Mouse (Mus musculus): ENCODE data around the gene Rpl22. TPM values are rescaled to one million over a fixed set of nuclear protein-coding genes. Genes with fewer than 3 reads are reported as not detected.

Rpl22 gene
- polyA plus RNA-seq, 1 experiment, result 49.7 TPM

- Histone ChIP-seq H3K36me3 (ENCODE audit: control insufficient read depth, insufficient read depth, low read length) (no peaks in the 10 kb centered on the region), H3K27me3 (ENCODE audit: control insufficient read depth, insufficient read depth, low read length) (no peaks in the 10 kb centered on the region; the same call in 1 of the 2 replicates), H3K4me3 (ENCODE audit: control insufficient read depth, low read depth, low read length) (peak within 1 kb of the TSS; percentile 84), H3K27ac (ENCODE audit: control insufficient read depth, insufficient read depth, low read depth, low read length) (peak within 1 kb of the TSS; percentile 84), H3K4me1 (ENCODE audit: control insufficient read depth, insufficient read depth, low read length) (peaks cover 19% of the 10 kb centered on the region)
- peak; percentile 68; the same call in 1 of the 2 replicates for TF ChIP-seq POLR2A (IDR thresholded peaks at IDR 0.05; ENCODE audit: control insufficient read depth, low read depth, low read length)
- no peak for TF ChIP-seq CTCF (IDR thresholded peaks at IDR 0.05; ENCODE audit: control insufficient read depth, insufficient read depth, insufficient replicate concordance, low read depth, low read length)
These were observed 13.1 kb downstream of the Rpl22 start, which contains the start of gene Chd5 for GRCm38 (mm10) chr4:152338419-152339292. Gene Chd5 (plus strand): TSS chr4:152338651.

GRCm38 (mm10) chr4:152339293-152339790 lies 13.8 kb downstream of the Rpl22 start:
- Histone ChIP-seq H3K4me3 (ENCODE audit: control insufficient read depth, low read depth, low read length) (peak overlapping the region; percentile 73), H3K27ac (ENCODE audit: control insufficient read depth, insufficient read depth, low read depth, low read length) (peak overlapping the region; percentile 23; the same call in 1 of the 2 replicates), H3K27me3 (ENCODE audit: control insufficient read depth, insufficient read depth, low read length) (no peaks in the 10 kb centered on the region; the same call in 1 of the 2 replicates), H3K4me1 (ENCODE audit: control insufficient read depth, insufficient read depth, low read length) (peaks cover 19% of the 10 kb centered on the region), H3K36me3 (ENCODE audit: control insufficient read depth, insufficient read depth, low read length) (no peaks in the 10 kb centered on the region)
- TF ChIP-seq CTCF (IDR thresholded peaks at IDR 0.05; ENCODE audit: control insufficient read depth, insufficient read depth, insufficient replicate concordance, low read depth, low read length) (no peak), POLR2A (IDR thresholded peaks at IDR 0.05; ENCODE audit: control insufficient read depth, low read depth, low read length) (no peak; the same call in 1 of the 2 replicates)

GRCm38 (mm10) chr4:152340584-152341284 lies 15.2 kb downstream of the Rpl22 start:
- no peaks in the 10 kb centered on the region; the same call in 1 of the 2 replicates for H3K27me3 ChIP-seq (ENCODE audit: control insufficient read depth, insufficient read depth, low read length)
- no peaks in the 10 kb centered on the region for H3K36me3 ChIP-seq (ENCODE audit: control insufficient read depth, insufficient read depth, low read length)
- no peak for TF ChIP-seq CTCF (IDR thresholded peaks at IDR 0.05; ENCODE audit: control insufficient read depth, insufficient read depth, insufficient replicate concordance, low read depth, low read length)
- TF ChIP-seq POLR2A (IDR thresholded peaks at IDR 0.05; ENCODE audit: control insufficient read depth, low read depth, low read length), result no peak

GRCm38 (mm10) chr4:152343296-152343695 lies 17.8 kb downstream of the Rpl22 start:
- peaks cover 23% of the 10 kb centered on the region for H3K4me1 ChIP-seq (ENCODE audit: control insufficient read depth, insufficient read depth, low read length)
- H3K27ac ChIP-seq (ENCODE audit: control insufficient read depth, insufficient read depth, low read depth, low read length), result no peak overlapping the region
- no peaks in the 10 kb centered on the region; the same call in 1 of the 2 replicates for H3K27me3 ChIP-seq (ENCODE audit: control insufficient read depth, insufficient read depth, low read length)
- no peak for TF ChIP-seq POLR2A (IDR thresholded peaks at IDR 0.05; ENCODE audit: control insufficient read depth, low read depth, low read length)
- peak; percentile 64; the same call in 1 of the 2 replicates for TF ChIP-seq CTCF (IDR thresholded peaks at IDR 0.05; ENCODE audit: control insufficient read depth, insufficient read depth, insufficient replicate concordance, low read depth, low read length)
- peak overlapping the region; percentile 69 for H3K4me3 ChIP-seq (ENCODE audit: control insufficient read depth, low read depth, low read length)
- no peaks in the 10 kb centered on the region for H3K36me3 ChIP-seq (ENCODE audit: control insufficient read depth, insufficient read depth, low read length)

More at GRCm38 (mm10) chr4:152340584-152341284, 15.2 kb downstream of the Rpl22 start:
- Histone ChIP-seq H3K27ac (ENCODE audit: control insufficient read depth, insufficient read depth, low read depth, low read length) (peak overlapping the region; percentile 56), H3K4me3 (ENCODE audit: control insufficient read depth, low read depth, low read length) (peak overlapping the region; percentile 73), H3K4me1 (ENCODE audit: control insufficient read depth, insufficient read depth, low read length) (peaks cover 25% of the 10 kb centered on the region)

GRCm38 (mm10) chr4:152344651-152345050 lies 19.1 kb downstream of the Rpl22 start:
- Histone ChIP-seq H3K4me3 (ENCODE audit: control insufficient read depth, low read depth, low read length) (peak overlapping the region; percentile 48), H3K36me3 (ENCODE audit: control insufficient read depth, insufficient read depth, low read length) (no peaks in the 10 kb centered on the region), H3K27ac (ENCODE audit: control insufficient read depth, insufficient read depth, low read depth, low read length) (no peak overlapping the region), H3K4me1 (ENCODE audit: control insufficient read depth, insufficient read depth, low read length) (peaks cover 19% of the 10 kb centered on the region), H3K27me3 (ENCODE audit: control insufficient read depth, insufficient read depth, low read length) (no peaks in the 10 kb centered on the region; the same call in 1 of the 2 replicates)
- no peak for TF ChIP-seq POLR2A (IDR thresholded peaks at IDR 0.05; ENCODE audit: control insufficient read depth, low read depth, low read length)
- TF ChIP-seq CTCF (IDR thresholded peaks at IDR 0.05; ENCODE audit: control insufficient read depth, insufficient read depth, insufficient replicate concordance, low read depth, low read length), result no peak

- H3K4me3 ChIP-seq (ENCODE audit: control insufficient read depth, low read depth, low read length), result peak overlapping the region; percentile 3
- TF ChIP-seq CTCF (IDR thresholded peaks at IDR 0.05; ENCODE audit: control insufficient read depth, insufficient read depth, insufficient replicate concordance, low read depth, low read length) (no peak), POLR2A (IDR thresholded peaks at IDR 0.05; ENCODE audit: control insufficient read depth, low read depth, low read length) (no peak)
- H3K27me3 ChIP-seq (ENCODE audit: control insufficient read depth, insufficient read depth, low read length), result no peaks in the 10 kb centered on the region
- no peak overlapping the region for H3K27ac ChIP-seq (ENCODE audit: control insufficient read depth, insufficient read depth, low read depth, low read length)
- no peaks in the 10 kb centered on the region for H3K36me3 ChIP-seq (ENCODE audit: control insufficient read depth, insufficient read depth, low read length)
- peaks cover 19% of the 10 kb centered on the region for H3K4me1 ChIP-seq (ENCODE audit: control insufficient read depth, insufficient read depth, low read length)
These were observed 19.8 kb downstream of the Rpl22 start for GRCm38 (mm10) chr4:152345120-152345889.

Data from testis, adult 2 months (tissue).